Mouse (Mus musculus) heart, postnatal 0 days (tissue): ENCODE measurements around the gene Etfdh. TPM values are rescaled to one million over a fixed set of nuclear protein-coding genes. Genes with fewer than 3 reads are reported as not detected.

Source experiments
- ATAC-seq: fragments of 200-750 bp; cut with Nextera tagmentation; 2 replicates; pipeline ENCODE4 v1.8.0; 2017; ENCODE audit warnings: low read depth, moderate number of reproducible peaks, moderate library complexity; ENCODE audit not compliant: insufficient read depth
- DNase-seq: peaks from one replicate; pipeline ENCODE4 v3.0.0-alpha.2; 2016; ENCODE audit warnings: low spot score
- H3K27ac ChIP-seq: fragments of 300-500 bp; sonication (generic); 2 replicates; pipeline ENCODE4 v1.5.1; 2014; ENCODE audit warnings: low read depth, mild to moderate bottlenecking
- H3K27me3 ChIP-seq: fragments of 300-500 bp; sonication (generic); 2 replicates; pipeline ENCODE4 v1.6.1; 2014; ENCODE audit warnings: low read length, mixed read lengths; ENCODE audit not compliant: control insufficient read depth, insufficient read depth
- H3K36me3 ChIP-seq: fragments of 300-500 bp; sonication (generic); replicated peaks from 2 replicates; pipeline ENCODE4 v1.6.1; 2014; ENCODE audit warnings: low read length, mixed read lengths; ENCODE audit not compliant: control insufficient read depth, insufficient read depth
- H3K4me1 ChIP-seq: fragments of 300-500 bp; sonication (generic); 2 replicates; pipeline ENCODE4 v1.6.1; 2014; ENCODE audit warnings: antibody characterized with exemption; ENCODE audit not compliant: control insufficient read depth, insufficient read depth
- H3K4me2 ChIP-seq: fragments of 300-500 bp; sonication (generic); 2 replicates; pipeline ENCODE4 v1.6.1; 2014; ENCODE audit warnings: low read depth, mild to moderate bottlenecking, low read length, moderate library complexity
- H3K4me3 ChIP-seq: fragments of 300-500 bp; sonication (generic); 2 replicates; pipeline ENCODE4 v1.5.1; 2014; ENCODE audit warnings: low read depth, low read length
- H3K9ac ChIP-seq: fragments of 300-500 bp; sonication (generic); replicated peaks from 2 replicates; pipeline ENCODE4 v1.6.1; 2014; ENCODE audit warnings: low read depth, low read length, mixed read lengths
- H3K9me3 ChIP-seq: fragments of 300-500 bp; sonication (generic); replicated peaks from 2 replicates; pipeline ENCODE4 v1.6.1; 2016; ENCODE audit warnings: low read length; ENCODE audit not compliant: control insufficient read depth
- CTCF ChIP-seq: IDR thresholded peaks from 2 replicates; pipeline ENCODE4 v1.5.1; 2016; ENCODE audit warnings: antibody characterized with exemption, control low read depth, low read depth
- EP300 ChIP-seq: IDR thresholded peaks from 2 replicates; pipeline ENCODE4 v1.6.1; 2016; ENCODE audit warnings: antibody characterized with exemption, low read depth
- WGBS: fragments of 180-500 bp; shearing (Covaris S2); extraction: QIAGEN DNeasy Blood & Tissue Kit; methylation state at CpG from one replicate; pipeline ENCODE4 v1.1.7; 2014; 5-methylcytosine and 5-hydroxymethylcytosine counted together
- polyA plus RNA-seq: library from polyadenylated mRNA; unstranded; fragments of >200 nt; fragmentation: Nextera tagmentation; extraction: Ambion mirVana; gene quantifications from 2 replicates; pipeline ENCODE4 v1.2.1, GENCODE M21; 2015
- total RNA-seq: library from RNA; depleted of rRNA; stranded (reverse); fragments of >200 nt; gene quantifications from 2 replicates; pipeline ENCODE4 v1.2.3, GENCODE M21; 2014; ENCODE audit warnings: low replicate concordance

The Etfdh gene
- total and polyA plus RNA-seq, 2 experiments from 2014 or later = 288 to 518 TPM

- Histone ChIP-seq H3K36me3 (no peaks in the 10 kb centered on the region), H3K4me1 (peaks cover 10% of the 10 kb centered on the region; the same call in 1 of the 2 replicates), H3K27ac (no peak overlapping the region), H3K4me2 (no peak overlapping the region), H3K9me3 (no peaks in the 10 kb centered on the region), H3K27me3 (no peaks in the 10 kb centered on the region), H3K4me3 (no peak overlapping the region), H3K9ac (no peak overlapping the region)
- no peak for DNase-seq
- 61% methylated on average over 10 of the region's 10 CpGs for WGBS
- no peak for ATAC-seq
- TF ChIP-seq EP300 = no peak
- no peak for TF ChIP-seq CTCF
Measured at GRCm38 (mm10) chr3:79564875-79565606, 64.3 kb downstream of the Etfdh start.

- no peaks in the 10 kb centered on the region for H3K27me3 ChIP-seq
- H3K9me3 ChIP-seq = no peaks in the 10 kb centered on the region
- WGBS = 78% methylated on average over 2 of the region's 2 CpGs
- TF ChIP-seq EP300 (no peak), CTCF (no peak)
- no peak overlapping the region for H3K9ac ChIP-seq
- H3K4me2 ChIP-seq = no peak overlapping the region
- DNase-seq (no peak), ATAC-seq (no peak)
- H3K36me3 ChIP-seq = no peaks in the 10 kb centered on the region
- no peak overlapping the region for H3K27ac ChIP-seq
- H3K4me1 ChIP-seq = peaks cover 14% of the 10 kb centered on the region
- H3K4me3 ChIP-seq = no peak overlapping the region
Measured at GRCm38 (mm10) chr3:79563511-79563910, 65.8 kb downstream of the Etfdh start.

- no peaks in the 10 kb centered on the region for H3K36me3 ChIP-seq
- WGBS = 77% methylated on average over 10 of the region's 10 CpGs
- peaks cover 14% of the 10 kb centered on the region for H3K4me1 ChIP-seq
- no peak overlapping the region for H3K4me2 ChIP-seq
- no peak overlapping the region for H3K9ac ChIP-seq
- DNase-seq (no peak), ATAC-seq (no peak)
- no peaks in the 10 kb centered on the region for H3K9me3 ChIP-seq
- no peak for TF ChIP-seq CTCF
- TF ChIP-seq EP300 = no peak
- H3K4me3 ChIP-seq = no peak overlapping the region
- H3K27ac ChIP-seq = no peak overlapping the region
- H3K27me3 ChIP-seq = no peaks in the 10 kb centered on the region
Measured at GRCm38 (mm10) chr3:79561784-79562715, 67.2 kb downstream of the Etfdh start.

DNA sequence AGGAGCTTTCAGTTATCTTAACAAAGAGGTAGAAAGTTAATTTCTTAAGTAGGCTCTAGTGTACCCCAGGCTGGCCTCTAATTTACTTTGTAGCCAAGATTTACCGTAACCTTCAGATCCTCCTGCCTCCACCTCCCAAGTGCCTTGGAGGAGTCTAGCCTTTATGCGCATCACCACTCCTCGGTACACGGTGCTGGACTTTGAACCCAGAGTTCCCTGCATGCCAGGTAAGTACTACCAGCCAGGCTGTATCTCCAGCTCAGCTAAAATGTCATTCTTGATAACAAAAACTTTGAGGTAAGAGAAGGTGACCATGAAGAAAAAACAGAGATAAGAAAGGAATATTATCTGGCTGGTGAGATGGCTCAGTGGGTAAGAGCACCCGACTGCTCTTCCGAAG is 68.7 kb downstream of the Etfdh start:
- no peak overlapping the region for H3K4me3 ChIP-seq
- H3K4me2 ChIP-seq = no peak overlapping the region
- no peaks in the 10 kb centered on the region for H3K9me3 ChIP-seq
- no peaks in the 10 kb centered on the region for H3K27me3 ChIP-seq
- ATAC-seq (no peak), DNase-seq (no peak)
- peaks cover 14% of the 10 kb centered on the region for H3K4me1 ChIP-seq
- no peak overlapping the region for H3K9ac ChIP-seq
- no peak for TF ChIP-seq EP300
- TF ChIP-seq CTCF = no peak
- no peaks in the 10 kb centered on the region for H3K36me3 ChIP-seq
- 92% methylated on average over 6 of the region's 6 CpGs for WGBS
- no peak overlapping the region for H3K27ac ChIP-seq

DNA sequence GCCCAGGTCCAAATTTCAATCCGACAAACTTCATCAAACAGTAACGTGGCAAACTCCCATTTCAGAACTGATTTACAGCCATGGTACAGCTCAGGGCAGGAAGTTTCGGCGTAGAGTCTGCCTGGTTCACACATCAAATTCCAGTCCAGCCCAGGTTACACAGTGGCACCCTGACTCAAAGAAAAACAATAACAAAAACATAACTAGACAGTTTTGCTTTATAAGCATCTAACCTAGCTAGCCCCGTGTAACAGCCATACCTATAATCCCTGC is 69.6 kb downstream of the Etfdh start:
- H3K4me1 ChIP-seq = peaks cover 5% of the 10 kb centered on the region
- no peak overlapping the region for H3K4me3 ChIP-seq
- peak overlapping the region; percentile 60 for H3K27ac ChIP-seq
- H3K9ac ChIP-seq = no peak overlapping the region
- no peak for ATAC-seq
- H3K27me3 ChIP-seq = no peaks in the 10 kb centered on the region
- no peak overlapping the region for H3K4me2 ChIP-seq
- DNase-seq = no peak
- H3K36me3 ChIP-seq = no peaks in the 10 kb centered on the region
- TF ChIP-seq EP300 = no peak
- TF ChIP-seq CTCF = no peak
- WGBS = 69% methylated on average over 5 of the region's 5 CpGs
- no peaks in the 10 kb centered on the region for H3K9me3 ChIP-seq
